Mouse (Mus musculus): ENCODE data around the gene 4933427I04Rik.

GRCm38 (mm10) chr4:123858090-123858489 is 1.4 kb upstream of the 4933427I04Rik start:
- TF ChIP-seq CHD2 (IDR thresholded peaks at IDR 0.05; ENCODE audit: low read depth, low read length) (no peak), ZNF384 (IDR thresholded peaks at IDR 0.05; ENCODE audit: low read depth, low read length) (no peak), MAFK (IDR thresholded peaks at IDR 0.05; ENCODE audit: insufficient read depth, low read depth, low read length) (no peak)

All from ES-E14 (cell line).